Mouse (Mus musculus) erythroblast, embryonic 14.5 days (primary cell): ENCODE data around the gene Dennd4c.

Experiments used
- GATA1 ChIP-seq: IDR thresholded peaks from 2 replicates; pipeline ENCODE4 v1.6.1; 2012; ENCODE audit warnings: low read length, inconsistent platforms, mixed read lengths
- TAL1 ChIP-seq: IDR thresholded peaks from 3 replicates; pipeline ENCODE4 v1.6.1; 2012; ENCODE audit warnings: low read length, inconsistent platforms, mixed read lengths

DNA sequence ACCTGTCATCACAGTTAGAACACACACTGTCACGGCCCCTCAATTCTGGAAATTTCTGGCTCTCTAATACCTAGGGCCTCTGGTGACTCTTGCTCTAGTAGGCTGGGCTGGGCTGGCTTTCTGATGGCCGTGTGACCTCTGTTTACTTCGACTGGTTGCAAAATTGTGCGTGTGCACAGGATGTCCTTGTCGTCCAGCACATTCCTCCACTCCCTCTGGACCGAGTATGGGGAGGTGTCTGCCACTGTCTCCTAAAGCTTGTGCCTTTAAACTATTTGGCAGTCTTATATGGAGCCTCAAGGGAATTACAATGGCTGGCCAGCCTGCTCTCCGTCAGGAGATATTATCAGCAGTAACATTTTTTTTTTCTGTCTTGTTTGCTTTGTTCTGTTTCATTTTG lies 149.1 kb downstream of the Dennd4c start:
- TF ChIP-seq GATA1, result no peak
- TF ChIP-seq TAL1, result no peak
